Mouse (Mus musculus): Measurements from ENCODE around the gene Tmem63b.
"Not testable (repeated sequence)": the region's sequence is repeated elsewhere in the genome, so short reads cannot be mapped to it uniquely, and the experiment has no call there.

GRCm38 (mm10) chr17:45623425-45623824 lies 63.3 kb downstream of the Tmem63b start:
- TF ChIP-seq GATA1 (IDR thresholded peaks at IDR 0.05; ENCODE audit: borderline replicate concordance, low read length); FLI1 (IDR thresholded peaks at IDR 0.05; ENCODE audit: low read length): not testable (repeated sequence)

Measured in megakaryocyte, embryonic 14.5 days (primary cell).